Mouse (Mus musculus) embryo, embryonic 10 days (tissue): ENCODE measurements around the gene Ctnnd2.

Experiments
- DNase-seq: peaks from one replicate; pipeline ENCODE4 v3.0.0-alpha.2; 2015; ENCODE audit warnings: low spot score

Ctnnd2 gene

DNA sequence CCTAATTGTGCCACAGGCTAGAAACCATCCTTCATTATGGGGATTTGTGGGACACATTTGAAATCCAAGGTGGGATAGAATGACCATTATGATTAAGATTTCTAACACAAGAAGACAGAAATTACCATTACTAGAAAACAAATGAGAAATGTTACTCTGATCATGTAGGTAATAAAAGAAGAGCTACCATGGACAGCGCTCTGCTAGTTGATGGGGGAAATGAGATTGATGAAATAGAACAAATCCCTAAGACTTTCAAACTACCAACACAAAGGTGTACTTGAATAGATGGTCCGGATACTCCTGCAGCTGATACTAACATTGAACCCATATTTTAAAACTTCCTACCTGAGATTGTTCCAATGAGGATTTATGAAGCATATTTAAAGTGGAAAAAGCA is 68.5 kb downstream of the Ctnnd2 start:
- peak; percentile 36 for DNase-seq

DNA sequence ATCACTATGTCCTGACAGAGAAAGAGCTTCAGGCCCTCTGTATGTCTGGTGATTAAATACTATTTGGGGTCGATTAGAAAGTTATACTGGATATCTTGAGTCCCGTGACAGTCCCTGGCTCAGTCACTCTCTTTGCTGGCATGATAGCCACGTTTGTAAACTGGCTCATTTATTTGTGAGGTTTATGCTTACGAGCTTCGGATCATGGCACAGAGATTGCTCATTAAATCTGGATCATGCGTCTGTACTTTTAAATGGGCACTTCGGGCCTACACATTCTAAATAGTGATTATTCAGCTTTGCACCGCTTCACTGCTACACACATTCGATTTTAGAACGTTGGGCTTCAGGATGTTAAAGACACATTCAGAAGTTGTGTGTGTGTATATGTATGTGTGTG is 96.4 kb downstream of the Ctnnd2 start:
- DNase-seq, result no peak

DNA sequence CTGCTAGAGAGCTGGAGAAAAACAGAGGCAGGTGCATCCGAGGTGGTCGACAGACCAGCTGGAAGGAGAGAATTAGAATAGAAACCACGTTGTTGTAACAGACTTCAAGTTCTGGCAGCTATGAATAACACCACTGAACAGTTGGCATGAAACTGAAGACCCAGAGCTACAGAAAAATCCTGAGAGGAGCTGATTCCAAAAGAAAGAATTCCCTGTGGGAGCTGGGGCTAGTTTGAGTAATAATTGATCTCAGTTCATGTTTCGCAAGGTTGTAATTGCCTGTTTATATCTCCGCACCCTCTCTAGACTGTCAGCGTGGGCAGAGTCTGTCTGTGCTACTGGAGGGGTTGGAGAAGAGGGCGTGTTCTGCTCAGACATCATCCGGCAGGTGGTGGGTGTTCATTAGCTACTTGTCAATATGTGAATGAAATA is 98.8 kb downstream of the Ctnnd2 start:
- DNase-seq, result no peak

DNA sequence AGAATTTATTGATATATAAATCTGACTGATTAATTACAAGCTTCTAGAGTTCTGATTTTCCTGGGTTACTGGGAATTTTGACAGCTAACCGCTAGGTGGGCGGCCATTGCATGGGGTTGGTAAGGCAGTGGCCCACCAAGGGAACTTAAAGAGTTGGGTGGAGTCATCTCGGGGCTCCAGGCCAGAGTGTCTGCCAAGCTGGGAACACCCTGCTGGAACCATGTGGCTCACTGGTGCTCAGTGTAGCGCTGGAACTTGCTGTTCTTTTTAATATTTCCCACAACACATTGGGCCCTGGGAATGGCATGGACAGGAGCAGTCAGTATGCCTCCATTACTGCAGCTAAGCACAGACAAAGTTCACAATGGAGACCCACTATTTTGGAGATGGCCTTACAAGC is 99.9 kb downstream of the Ctnnd2 start:
- DNase-seq, result no peak

DNA sequence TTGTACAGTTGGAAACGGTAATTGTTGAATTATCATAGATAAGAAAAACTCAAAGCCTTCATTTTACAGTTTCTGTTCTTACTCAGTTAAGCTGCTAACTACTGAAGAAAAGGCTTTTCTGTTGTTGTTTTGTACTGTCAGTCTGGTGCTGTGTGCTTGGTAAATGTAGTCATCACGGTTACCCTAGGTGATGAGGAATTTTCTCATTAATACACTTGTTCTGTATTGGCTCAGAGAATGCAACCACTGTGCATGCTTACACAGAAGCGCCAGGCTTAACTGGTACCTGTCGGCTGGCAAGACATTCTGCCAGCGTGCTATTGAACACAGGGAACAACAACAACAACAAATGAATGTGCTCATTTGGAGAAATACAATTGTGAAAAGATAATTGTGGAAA is 103.3 kb downstream of the Ctnnd2 start:
- no peak for DNase-seq

DNA sequence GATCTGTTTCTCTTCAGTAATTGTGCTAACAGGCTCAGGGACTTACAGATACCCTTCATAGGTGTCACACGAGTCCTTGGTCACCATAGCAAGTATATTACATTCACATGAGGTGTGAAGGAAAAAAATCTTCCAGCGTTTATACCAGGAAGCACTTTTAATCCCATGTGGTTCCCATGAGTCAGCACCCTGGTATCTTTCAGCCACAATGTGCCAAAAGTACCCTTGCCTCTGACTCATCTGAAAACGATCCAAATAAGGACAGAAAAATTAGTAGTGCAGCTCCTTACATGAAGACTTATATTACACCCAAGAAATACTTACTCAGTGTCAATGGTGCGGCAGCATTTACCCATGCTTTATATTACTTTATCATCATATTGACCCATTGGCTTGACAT is 104.3 kb downstream of the Ctnnd2 start:
- DNase-seq, result no peak

DNA sequence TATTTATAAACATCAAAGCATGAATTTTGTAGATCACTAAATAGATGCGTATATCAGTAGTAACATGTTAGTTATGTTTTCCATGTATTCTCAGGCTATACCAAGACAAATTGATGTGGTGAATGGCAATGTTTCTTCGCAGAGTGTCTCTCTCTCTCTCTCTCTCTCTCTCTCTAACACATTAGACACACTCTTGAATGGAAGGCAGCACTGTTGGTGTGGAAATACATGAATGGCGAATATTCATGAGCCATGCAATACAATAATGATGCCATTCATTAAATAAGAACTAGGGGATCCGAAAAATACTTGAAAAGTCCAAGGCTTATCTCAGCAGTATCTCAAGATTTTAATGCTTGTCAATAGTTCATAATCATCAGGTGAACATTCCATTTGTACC is 106.2 kb downstream of the Ctnnd2 start:
- no peak for DNase-seq

DNA sequence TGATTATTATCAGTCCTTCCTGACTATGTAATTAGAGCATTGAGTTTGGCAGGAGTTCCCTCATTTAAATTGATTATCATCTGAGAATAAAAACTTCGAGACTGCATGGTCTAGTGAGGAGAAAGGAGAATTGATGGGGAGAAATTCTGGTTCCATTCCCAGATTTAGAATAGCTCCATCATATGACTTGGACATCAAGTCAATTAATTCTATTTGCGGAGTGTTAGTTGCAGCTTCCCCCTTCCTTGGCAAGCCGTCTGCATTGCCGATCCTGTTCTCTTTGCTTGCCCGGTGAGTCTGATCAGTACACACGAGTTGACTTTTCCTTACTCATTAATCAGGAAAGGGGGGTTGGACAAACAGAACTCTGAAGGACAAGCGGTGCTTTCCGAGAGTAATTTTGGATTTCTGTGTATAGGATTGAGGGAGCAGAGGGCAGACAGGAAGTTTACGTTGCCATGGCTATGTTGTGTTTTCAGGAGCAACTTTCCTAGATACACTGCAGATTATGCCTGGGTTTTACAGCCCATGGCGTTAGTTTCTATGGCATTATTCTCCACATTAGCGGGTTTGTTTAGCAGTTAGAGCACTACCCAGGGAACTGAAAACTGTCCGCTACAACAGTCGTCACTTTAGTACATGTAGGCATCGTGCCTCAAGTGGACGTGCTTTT is 113.3 kb downstream of the Ctnnd2 start:
- DNase-seq, result no peak

DNA sequence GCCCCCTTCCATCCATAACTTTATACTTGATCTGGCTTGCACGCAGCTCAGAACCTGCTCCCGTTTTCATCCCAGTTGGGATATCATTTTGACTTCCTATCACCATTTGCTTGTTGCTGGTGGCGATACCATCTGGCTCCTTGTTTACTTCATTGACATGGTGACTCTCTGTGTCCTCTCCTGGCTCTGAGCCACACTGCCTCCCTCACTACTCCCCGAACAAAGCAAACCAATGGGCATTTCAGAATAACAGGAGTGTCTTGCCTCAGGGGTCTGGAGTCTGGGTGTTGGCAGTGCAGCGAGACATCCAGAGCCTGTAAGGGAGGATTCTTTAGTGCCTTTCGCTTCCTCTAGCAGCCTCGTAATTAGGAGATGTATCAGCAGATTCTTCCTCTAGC is 113.9 kb downstream of the Ctnnd2 start:
- no peak for DNase-seq

DNA sequence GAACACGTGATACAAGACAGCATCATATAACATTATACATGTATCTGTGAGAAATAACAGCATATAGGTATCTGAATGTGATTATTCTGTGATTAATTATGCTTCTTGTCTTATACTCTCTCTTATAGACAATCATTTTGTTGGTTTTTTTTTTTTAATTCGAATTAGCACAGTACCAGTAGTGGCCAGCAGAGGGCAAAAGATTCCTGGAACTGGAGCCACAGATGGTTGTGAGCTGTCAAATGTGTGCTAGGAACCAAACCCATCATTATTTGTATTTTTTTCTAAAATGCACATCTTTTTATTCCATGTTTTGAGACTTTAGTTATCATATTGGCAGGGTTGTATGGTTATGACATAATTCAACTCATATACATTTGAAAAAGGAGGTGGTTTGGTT is 130.4 kb downstream of the Ctnnd2 start:
- no peak for DNase-seq

DNA sequence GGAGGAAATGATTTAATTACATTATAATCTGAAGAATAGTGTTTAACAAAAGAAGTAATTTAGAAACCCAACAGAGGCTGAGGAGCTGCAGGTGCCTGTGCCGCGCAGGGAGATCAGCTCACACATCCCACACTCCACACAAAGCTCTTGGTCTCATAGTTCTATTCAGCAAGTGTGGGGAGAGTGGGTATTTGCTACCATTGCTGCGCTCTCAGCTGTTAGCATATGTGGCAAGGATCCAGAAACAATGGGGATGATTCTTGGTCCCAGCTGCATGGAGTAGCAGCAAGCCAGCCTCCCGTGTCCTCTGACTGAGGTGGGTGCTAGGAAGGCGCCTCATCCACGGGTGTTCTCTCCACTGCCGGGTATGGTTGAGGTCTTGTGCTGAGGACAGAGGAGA is 134.0 kb downstream of the Ctnnd2 start:
- no peak for DNase-seq

DNA sequence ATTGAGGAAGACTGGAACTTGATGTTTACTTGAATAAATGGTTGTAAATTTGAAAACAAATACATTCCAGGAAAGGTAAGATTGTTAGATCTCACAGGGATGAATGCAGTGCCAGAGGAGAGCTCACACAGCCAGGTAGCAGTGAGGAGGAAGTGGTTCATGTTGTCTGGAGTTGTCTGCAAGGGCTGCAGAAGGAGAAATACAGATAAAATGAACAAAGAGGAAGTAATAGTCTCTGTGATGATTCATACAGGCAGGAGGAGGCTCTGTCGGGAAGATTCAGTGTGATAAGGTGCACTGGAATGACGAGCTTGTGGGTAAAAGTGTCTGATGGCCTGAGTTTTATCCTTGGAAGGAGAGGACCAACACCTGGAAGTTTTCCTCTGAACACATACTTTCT is 150.2 kb downstream of the Ctnnd2 start:
- DNase-seq, result no peak

DNA sequence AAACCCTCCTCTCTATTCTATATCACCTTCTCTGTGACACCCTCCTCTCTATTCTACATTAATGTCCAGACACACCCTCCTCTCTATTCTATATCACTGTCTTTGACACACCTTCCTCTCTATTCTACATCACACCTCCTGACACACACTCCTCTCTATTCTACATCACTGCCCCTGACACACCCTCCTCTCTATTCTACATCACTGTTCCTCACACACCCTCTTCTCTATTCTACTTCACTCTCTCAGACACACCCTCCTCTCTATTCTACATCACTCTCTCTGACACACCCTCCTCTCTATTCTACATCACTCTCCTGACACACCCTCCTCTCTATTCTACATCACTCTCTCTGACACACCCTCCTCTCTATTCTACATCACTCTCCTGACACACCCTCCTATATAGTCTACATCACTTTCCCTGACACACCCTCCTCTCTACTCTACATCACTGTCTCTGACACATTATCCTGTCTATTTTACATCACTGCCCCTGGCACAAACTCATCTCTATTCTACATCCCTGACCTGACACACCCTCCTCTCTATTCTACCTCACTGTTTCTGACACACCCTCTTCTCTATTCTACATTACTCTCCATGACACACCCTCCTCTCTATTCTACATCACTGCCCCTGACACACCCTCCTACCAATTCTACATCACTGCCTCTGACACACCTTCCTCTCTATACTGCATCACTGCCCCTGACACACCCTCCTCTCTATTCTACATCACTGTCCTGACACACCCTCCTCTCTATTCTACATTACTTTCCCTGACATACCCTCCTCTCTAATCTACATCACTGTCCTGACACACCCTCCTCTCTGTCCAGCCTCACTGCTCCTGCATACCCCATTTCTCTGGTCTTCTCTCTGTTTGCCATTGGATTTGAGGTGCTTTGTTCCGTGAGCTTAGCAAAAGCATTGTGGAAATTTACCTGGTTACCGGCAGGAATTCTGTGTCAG is 161.2 kb downstream of the Ctnnd2 start:
- no peak for DNase-seq

DNA sequence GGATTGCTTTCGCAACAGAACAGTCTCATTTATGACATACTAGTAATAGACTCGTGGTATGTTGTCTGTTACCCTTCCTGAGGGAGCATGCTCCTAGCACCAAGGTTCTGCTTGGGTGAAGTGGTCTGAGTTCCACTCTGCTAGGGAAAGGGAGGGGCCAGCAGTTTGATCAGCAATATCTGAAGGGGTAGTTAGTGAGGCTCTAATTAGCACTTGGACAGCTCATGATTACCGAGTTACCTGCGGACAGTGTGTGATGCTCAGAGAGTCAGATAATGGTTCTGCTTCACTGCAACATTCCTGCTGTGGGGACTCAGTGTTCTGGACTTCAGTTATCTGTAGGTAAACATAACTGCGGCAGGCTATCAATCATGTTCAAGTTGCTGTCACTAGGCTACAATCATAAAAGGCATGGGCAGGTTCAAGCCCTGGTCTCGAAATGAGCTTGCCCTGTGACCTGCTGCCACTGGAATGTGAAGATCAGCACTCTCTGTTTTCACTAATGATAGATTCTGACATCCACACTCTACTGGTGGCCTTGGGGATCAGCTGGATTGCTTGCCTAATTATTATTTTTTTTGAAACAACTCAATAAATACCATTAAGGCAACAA is 166.3 kb downstream of the Ctnnd2 start:
- peak; percentile 71 for DNase-seq

DNA sequence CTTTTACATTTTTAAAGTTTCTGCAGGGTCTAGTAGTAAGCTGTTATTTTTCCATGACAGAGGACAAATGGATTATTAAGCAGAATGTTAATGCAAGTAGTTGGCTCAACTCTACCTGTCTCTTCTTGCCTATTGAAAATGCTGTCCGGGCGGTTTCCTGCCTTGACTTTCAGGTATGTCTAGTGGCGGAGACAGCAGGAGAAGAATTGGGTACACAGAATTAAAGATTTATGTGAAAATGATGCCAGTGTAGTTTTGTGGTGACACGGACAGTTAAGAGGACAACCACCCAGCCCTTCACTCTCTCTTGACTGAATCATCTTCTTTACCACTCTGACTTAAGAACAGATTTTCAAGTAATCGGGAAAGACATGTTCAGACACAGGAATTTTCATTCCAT is 173.4 kb downstream of the Ctnnd2 start:
- DNase-seq, result no peak

DNA sequence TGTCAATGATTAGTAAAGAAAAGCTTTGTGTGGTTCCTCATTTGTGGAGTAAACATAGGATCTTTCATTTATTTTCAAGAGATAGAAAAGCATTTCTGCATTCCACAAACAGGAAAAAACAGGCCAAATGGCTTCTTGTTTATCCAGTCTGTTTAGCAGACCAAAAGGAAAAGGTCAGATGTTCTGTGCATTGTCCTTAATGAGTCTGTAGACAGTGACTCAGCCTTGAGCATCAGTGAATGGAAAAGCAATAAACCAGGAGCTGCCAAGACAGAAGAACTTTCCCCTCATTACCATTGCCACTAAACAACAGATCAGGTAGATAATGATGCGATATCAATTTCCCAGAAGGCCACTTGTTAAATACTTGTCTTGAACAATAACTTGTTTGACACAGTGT is 192.1 kb downstream of the Ctnnd2 start:
- no peak for DNase-seq

DNA sequence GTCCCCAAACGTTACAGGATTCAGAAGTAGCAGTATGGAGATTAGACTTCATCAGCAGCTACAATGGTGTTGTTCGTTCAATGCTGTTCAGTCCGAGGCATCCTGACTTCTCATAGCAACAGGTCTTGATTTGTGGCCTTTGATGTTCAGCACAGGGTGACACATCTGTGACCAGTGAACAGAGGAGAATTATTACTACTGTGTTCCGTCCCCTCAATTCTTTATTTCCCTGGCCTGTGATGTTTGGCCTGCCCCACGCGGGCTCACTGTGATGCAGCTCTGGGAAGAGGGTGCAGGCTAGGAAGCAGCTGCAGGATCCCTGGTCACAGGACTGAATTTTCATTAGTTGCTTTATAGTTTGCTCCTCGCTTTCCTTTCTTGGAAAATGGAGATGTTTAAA is 197.6 kb downstream of the Ctnnd2 start:
- DNase-seq, result no peak

DNA sequence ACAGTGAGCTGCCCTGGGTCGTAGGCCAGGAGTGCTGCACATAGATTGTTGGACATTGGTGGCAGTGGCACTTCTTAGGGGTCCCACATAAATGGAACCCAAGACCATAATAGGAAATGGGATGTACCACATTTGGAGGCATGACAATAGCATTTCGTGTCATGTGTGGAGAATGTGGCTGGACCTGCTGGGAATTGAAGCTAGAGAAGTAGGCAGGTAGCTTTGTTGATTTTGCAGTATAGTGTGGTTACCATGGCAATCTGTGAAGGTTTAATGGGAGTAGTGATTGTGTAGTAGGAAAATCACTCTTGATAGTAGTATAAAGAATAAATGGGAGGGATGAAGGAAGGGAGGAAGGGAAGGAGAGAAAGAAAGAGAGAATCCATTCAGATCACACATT is 198.8 kb downstream of the Ctnnd2 start:
- no peak for DNase-seq

DNA sequence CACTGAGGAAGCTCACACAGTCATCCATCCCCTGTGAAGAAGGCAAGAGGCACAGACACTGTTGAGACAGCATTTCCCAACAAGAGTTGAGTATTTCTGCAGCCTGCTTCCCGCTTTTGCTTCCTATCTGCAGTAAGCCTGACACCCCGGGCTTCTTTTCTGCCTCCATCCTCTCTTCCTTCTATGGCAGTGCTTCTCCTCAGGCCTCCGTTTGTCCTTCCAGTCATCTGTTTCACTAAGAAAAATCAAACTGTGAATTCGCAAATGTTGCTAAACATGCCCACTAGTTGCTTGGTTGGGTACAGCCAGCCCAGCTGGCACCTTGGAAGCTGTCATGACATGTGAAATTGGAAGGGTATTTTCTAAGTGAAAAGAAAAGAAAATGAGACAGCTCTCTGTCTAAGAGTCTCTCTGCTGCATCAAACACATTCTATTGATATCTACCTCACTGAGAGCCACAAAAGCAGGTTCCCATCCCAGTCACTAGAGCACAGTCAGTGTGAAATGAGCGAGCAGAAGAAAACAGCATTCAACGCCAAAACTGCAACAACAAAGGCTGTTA is 201.3 kb downstream of the Ctnnd2 start:
- no peak for DNase-seq

DNA sequence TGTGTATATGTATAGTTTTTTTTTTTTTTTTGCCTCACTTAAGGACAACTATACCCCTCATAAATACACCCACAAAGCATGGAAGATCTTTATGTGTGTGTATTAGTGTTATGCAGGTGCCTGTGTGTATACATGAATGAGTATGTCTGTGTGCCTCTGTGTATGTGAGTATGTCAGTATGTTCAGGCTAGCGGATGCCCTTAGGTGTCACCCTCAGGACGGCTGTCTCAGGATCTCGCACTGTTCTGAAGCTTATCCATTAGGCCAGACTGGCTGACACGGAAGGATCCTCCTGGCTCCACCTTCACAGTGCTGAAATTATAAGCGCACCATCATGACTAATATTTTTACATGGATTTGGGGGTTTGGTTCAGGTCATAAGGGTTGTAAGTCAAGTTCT is 202.5 kb downstream of the Ctnnd2 start:
- no peak for DNase-seq

DNA sequence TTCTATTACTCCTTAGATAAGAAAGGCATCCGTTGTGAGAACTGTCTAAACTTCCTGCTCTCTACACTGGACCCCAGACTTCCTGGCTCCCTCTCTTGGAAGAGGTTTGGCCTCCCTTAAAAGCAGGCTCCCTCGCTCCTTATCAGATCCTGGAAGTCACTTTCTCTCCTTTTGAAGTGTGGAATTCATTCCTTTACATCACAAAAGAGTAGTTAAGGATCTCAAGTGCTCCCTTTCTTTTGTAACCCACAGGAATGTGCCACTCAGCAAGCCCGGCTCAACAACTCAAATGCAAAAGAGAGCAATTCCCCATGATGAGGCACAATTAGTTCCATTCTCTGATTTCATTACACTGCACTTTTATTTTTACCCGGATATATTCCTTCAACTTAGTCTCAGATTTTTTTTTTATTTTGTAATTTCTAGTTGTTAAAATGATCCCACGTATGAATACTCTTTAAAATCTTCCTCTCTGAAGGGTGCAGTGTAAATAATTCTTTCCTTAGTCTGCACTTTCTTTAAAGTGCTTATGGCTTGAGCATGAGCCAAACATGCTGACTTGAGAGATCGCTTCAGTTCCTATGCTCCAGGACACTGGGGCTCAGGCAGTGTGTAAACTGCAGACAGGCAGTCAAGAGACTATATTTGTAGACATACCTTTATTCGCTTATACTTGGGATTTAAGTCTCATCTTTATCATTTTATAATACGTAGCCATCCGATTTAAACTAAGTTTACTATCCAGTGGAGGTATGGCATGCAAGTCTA is 210.9 kb downstream of the Ctnnd2 start:
- peak; percentile 60 for DNase-seq

DNA sequence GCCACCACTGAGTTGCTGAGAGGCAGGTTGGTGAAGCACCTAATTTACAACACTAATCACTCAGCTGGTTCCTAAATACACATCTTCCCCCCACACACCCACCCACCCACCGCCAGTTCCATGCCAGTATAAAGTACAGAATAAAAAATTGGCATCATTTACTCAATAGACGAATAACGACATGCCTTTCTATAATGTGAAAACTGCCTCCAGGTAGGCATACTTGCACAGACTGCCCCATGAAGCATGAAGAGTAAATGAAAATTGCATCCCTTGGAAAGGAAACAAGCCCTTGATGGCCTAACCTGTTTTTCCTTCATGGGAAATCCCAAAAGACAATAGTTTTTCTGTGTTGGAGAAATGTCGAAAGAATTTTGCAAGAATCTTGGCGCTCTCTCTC is 212.0 kb downstream of the Ctnnd2 start:
- no peak for DNase-seq
